Mouse (Mus musculus) lung, postnatal 10 days (tissue): ENCODE results near the gene Zscan18.
"Not testable (repeated sequence)": the region's sequence is repeated elsewhere in the genome, so short reads cannot be mapped to it uniquely, and the experiment has no call there.

Source experiments
- DNase-seq: peaks from one replicate; pipeline ENCODE4 v3.0.0; 2021

Zscan18 gene

DNA sequence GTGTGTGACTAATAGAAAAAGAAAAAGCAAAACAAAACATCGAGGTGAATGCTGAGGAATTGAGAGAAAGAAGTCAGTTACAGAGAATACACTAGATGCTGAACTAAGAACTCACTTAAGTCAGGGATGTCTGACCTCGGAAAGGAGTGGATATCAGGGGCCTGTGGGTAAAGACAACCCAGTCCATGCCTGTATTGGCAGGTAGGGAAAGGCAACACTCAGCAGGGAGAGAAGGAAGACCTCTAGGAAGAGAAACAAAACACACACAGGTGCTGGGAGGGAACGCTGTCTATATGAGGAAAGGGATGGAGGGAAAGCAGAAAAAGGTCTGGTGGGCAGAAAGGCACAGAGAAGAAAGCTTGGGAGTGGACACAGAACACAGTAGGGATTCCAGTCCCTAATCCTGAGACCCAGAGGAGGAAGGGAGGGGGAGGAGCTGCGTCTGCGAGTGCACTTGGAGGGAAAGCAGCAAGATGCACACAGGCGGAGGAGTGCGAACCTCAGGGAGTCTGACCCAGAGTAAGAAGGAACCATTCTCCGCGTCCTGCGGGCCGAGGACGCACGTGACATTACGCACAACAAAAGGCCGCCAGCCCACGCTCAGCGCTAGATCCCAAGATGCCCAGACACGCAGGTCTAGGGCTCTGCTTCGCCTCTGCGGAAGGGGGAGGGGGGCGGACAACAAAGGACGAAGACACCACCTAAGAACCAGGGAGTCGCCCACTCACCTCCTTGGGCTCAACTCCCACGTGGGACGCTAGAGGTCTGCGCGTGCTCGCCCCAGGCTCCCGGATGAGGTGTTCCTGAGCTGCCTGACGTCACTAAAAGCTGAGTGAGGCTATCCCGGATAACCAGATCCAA is at the start of gene Zscan18:
Zscan18 (minus strand) TSS at position 770 of the 861 bp plus-strand sequence.
- DNase-seq, result peak; percentile 78

DNA sequence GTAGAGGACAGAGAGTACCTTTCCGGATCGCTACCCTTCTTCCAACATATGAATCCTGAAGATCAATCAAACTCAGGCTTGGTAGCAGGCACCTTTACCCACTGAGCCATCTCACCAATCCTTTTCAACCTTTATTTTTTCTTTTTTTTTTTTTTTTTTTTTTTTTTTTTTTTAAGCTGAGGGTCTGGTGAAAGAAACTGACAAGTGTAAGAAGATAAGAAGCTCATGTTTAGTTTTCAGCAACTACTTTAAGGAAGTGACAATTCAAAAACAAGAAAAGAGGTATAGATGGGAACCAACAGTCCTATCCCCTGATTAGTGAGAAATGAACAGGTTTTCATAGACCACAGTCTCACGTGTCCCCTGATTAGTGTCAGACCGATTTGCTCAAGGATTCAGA is 32.3 kb upstream of the Zscan18 start:
- no peak for DNase-seq

DNA sequence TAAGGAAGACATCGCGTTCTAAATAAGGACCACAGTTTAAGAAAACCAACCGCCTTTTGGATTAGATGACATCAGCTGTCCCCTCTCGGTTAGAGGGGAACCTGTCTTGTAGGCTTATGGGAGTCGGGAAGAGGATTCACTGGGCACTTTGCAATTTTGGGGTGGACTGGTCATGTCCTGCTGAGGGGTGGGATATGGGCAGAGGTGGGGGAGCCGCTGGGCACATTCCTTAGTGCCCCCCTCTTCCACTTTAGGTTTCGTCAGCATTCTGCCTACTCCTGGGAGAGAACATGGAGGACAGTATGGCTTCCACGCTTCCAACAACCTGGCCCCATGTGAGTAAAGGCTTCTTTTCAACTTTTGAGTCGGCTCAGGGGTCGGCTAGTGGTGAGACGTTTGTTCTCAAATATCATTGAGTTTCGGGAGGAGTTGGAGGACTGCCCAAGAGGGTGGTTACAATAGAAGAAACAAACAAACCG is 31.8 kb upstream of the Zscan18 start:
- peak; percentile 68 for DNase-seq

DNA sequence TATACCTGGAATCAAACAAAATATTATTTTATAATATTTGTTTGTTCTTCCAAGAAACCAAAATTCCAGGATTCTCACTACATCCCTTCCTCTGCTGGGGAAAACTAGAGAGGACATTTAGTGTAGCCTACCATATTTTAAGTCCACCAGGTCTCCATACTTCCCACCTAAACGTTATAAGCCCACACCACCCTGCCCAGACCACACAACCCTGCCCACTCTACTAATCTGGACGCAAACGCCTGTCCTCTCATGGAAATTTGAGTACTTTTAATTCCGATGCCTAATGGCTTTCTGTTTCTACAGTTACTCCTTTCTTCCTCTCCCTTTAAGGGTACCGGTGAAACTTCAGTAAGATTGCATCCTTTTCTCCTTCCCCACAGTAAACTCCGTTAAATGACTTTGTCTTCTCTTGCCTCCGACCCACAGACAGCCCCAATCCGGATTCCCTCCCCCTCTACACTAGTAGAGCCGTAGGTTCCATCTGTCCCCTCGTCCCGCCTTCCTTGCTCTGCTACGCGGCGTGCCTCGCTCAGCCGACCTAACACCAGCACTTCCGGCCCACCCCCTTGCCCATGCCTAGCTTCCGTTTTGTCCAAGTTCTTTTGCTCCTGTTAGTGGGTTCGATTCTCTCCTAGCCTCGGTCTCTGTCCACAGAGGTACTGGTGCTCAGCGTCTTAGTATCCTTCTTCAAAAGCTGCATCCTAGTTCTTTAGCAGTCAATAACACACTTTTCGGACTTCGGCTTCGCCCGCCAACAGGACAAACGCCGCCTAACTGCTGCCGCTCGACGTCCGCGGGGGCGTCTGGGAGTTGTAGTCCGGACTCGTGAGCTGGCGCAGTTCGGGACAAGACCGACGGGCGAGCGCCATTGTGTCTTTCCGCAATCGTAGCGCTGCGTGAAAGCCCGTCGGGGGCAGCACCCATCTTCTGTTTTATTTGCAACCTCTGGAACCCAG is 31.0 kb upstream of the Zscan18 start, which contains the start of gene Zfp110:
Zfp110 (plus strand) TSS at position 600 of the 959 bp plus-strand sequence.
- peak; percentile 93 for DNase-seq

DNA sequence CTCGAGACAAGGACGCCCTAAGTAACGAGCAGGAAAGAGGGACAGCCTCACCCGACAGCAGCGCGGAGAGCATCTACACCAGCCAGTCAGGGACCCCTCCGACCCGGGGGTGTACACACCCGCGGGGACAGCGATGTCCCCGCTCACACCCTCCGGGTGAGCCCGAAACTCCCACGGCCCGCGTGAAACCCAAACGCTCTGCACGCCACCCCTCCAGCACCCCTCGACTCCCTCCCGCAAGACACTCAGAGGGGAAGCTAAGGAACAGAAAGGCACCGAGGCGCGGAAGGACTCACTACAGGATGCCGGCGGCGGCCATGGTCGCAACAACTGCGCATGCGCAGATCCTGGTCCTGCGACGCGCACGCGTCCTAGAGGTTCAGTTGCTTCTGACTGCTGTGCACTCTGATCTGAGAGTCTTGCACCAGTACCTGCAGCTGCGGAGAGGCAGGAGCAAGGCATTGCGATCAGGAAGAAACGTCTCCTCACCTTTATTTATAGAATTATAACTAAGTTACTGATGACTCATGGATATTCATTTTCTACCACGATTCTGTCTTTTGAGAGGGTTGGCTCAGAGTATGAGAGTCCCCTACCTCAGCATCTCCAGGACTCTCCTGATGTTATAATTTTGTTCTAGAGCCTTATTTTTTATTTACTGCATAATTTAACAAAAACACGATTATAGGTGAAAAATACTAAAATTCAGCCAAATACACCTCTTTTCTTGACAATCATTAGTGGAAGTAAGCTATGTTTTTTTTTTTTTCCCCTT is 15.3 kb upstream of the Zscan18 start, which contains the start of gene Zfp329:
Zfp329 (minus strand) TSS at position 338 of the 775 bp plus-strand sequence.
- DNase-seq, result peak; percentile 93

DNA sequence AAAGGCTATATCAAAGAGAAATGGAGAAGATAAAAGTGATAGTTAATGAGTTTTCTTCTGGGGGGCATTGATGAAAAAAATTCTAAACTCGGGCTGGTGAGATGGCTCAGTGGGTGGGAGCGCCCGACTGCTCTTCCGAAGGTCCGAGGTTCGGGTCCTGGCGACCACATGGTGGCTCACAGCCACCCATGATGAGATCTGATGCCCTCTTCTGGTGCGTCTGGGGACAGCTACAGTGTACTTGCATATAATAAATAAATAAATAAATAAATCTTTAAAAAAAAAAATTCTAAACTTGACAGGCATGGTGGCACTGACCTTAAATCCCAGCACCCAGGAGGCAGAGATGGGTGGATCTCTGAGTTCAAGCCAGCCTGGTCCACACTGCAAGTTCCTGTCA is 12.1 kb upstream of the Zscan18 start:
- DNase-seq, result no peak

DNA sequence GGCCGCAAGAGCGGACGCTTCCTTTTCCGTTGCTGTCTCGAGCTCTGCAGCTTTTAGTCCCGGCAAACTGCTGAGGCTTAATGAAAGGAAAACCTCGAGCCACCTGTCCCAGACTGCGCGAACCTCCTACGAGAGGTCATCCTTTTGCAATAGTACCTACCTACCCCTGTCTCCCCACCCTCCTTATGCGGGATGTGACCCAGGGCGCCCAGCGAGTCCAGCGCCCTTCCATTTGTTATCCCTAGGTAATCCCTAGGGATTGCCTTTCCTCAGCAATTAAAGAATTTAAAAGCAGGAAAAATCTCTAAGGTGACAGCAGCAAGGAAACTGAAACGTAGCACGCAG is 264 bp upstream of the Zscan18 start:
- DNase-seq, result no peak

DNA sequence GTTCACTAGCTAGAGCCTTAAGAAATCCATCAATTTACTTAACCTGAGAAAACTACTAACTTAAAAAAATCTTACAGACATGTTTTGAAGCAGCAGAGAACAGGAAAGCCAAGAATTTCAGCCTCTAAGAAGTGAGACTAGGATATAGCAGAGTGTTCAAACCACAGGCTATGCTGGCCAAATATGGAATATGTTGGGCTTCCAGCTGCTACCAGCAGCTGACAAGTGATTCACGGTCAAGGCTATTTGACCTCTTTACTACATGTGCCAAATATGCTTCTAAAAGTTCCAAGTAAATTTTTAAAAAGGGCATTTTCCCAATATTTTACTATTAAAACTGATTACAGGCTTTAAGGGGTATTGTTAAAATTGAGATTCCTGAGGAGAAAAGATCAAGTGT is 3.9 kb downstream of the Zscan18 start:
- no peak for DNase-seq

DNA sequence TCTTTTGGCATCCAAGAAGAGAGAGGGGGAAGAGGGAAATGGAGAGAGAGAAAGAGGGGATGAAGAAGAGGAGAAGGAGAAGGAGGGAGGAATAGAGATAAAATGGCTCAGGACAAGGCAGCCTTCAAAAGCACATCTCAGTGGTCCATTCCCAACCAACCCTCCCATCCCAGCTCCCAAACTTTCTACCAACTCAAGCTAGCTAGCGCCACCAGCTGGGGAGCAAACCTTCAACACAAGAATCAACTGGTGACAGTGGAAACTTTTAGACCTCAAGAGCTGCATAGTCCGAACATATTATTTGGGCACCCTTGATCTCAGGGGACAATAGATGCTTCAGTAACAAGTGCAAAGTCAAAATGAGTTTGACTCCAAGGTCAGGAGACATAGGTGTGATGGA is 5.5 kb downstream of the Zscan18 start:
- DNase-seq, result no peak

DNA sequence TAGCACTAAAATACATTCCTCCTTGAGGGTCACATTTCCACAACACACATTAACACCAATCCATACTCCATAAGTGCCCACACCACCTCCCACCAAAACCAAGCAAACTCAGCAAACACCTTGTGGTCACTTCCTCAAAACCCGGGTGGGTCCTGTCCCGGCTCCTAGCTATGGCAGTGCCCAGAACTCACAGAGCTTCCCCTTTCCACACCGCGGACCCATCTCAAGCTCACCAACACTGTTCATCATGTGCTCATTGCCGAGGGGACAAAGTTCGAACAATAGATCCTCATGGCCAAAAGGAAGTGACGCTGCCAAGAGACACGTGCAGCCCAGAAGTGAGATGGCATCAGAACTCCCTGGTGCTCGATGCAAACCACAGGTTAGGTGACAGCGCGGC is 10.8 kb downstream of the Zscan18 start:
- not testable (repeated sequence) for DNase-seq

DNA sequence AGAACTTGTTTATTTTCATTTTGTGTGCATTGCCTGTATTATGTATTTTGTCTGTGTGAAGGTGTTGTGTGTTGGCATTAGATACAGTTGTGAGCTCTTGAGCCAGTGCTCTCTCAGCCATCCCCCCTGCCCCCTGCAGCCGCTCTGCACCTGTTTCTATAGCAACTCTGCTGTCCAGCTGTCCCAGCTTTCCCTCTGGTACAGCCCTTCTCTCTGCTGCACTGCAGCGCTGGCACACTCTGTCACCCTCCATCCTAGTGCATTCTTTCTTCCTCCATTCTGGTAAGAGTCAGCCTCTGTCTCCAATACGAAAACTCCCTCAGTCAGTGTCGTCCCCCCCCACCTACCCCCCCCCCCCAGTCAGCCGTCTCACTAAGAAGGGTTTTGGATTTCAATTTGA is 15.4 kb downstream of the Zscan18 start:
- DNase-seq, result no peak

DNA sequence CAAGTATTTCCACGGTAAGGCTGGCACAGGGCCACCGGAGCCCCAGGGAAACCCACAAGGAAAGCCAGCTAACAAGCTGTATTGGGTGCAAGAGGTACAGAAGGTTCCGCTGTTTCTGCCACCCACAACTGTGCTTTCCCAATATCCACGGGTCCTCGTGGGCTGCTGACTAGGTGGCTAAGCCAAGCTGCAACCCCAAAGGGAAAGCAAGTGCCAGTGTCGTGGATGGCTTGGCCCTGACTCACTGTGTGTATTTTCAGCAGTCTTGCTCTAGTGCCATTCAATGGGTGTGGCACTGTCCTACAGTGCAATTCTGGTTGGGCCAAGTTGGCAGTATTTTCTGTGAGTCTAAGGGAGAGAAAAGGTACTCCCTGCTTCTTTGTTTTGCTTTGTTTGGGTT is 16.1 kb downstream of the Zscan18 start:
- DNase-seq, result no peak

DNA sequence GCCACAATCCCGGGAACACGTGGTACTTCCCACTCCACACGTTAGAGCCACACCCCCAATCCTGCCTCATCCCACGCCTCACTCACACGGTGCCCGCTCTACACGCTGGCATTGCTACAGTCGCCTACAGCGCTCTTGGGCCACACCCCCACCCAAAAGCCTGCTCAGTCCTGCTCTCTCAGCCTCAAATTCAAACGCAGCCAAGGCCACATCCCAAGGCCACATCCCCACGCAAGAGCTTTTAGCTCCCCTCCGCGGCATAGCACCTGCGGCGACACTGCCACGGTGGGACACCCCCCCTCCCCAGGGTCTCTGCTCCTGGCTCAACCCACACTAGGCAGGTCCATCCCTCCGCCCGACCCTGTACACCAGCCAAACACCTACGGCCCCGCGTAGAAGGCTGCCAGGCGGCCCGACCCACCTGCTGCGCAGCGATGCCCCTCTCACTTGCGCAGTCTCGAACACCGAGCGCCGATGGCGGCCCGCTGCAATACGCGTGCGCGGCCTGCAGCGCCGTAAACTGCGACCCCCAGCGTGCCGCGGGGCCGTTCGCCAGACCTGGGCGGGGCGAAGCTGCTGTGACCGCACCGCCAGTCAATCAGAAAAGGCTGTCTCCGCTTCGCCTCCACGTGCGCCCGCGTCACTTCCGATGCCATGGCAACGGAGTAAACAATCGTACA is 23.1 kb downstream of the Zscan18 start:
- DNase-seq, result peak; percentile 91

DNA sequence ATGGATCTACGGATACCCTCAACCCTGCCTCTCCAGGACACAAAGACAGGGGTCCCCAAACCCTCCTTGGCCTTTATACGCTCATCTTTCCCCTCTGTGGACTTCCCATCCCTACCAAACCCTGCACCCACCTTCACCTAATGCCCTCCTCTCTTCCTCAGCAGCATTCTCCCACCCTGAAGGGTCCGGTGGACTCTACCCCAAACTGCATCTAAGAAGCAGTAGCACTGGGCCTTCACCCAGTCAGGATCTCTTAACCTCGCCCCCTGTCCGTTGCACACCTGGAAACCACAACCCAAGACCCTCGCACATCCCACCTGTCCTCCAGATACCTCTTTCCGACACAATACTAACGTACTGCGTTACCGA is 23.7 kb downstream of the Zscan18 start:
- DNase-seq, result no peak

DNA sequence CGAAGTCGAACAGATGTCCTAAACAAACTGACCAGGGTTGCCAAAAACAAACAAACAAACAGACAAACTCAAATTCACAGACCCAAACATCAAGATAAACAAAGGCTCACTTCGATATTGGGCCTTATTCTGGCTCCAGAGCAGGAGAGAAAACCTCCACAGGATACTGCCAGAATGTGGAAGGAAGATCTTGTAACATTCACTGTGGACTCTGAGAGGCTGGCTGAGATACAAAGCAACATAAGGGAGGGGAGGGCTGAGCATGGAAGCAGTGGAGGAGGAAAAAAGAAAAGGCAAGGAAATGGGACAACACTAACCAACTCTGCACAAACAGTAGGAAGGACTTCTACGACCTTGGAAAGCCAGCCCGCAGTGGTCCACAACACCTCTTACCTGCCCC is 24.3 kb downstream of the Zscan18 start:
- no peak for DNase-seq

DNA sequence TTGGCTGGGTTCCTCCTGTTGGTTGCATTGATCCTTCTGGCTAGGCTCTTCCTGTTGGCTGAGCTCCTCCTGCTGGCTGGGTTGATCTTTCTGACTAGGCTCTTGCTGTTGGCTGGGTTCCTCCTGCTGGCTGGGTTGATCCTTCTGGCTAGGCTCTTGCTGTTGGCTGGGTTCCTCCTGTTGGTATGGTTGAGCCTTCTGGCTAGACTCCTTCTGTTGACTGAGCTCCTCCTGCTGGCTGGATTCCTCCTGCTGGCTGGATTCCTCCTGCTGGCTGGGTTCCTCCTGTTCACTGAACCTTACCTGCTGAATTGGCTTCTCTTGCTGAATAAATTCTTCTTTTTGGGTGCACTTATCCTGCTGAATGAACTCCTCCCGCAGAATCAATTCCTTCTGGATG is 28.8 kb downstream of the Zscan18 start:
- DNase-seq, result no peak

DNA sequence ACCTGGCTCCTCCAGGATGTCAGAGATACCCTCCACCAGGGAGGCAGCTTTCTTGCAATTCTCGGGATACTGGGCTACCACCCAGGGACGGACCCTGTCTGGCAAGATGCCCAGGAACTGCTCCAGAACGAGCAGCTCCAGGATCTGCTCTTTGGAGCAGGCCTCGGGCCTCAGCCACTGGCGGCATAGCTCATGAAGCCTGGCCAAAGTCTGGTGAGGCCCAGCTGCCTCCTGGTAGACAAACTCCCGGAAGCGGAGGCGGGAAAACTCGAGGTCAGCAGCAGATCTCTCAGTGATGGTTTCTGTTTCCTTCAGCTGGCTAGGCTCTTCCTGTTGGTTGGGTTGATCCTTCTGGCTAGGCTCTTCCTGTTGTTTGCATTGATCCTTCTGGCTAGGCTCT is 29.3 kb downstream of the Zscan18 start:
- DNase-seq, result no peak

DNA sequence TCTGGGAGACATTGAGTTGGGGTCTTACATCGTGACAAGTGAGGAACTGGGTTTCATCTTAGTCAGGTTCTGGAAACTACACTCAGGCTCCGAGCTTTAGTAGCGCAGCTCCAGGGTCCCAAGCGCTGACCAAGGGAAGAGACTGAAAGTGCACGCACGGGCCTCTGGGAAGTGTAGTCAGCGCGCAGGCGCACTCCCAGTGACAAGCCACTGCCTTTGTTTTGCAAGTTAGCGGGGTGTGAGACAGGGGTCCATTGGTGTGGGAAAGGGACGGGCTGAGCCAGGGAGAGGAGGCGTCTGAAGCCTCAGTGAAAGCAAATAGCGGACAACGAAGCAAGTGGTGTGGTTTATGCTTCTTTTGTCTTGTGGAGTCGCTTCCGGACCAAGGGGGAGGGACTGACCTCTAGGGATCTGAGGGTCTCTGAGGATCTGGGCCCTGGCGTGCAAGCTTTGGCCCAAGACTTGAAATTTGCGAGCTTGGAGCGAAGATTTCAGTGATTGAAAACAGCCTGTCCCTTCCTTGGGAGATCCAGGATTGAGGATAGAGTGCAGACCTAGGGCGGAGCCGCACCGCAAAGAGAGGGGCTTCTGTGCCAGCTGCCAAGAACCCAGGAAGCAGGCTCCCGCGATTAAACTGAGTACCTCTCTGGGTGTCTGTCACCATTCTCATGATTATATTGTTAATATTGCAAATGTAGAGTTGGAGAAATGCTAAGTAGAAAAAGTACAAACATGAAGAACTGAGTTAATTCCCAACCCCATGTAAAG is 53.8 kb downstream of the Zscan18 start:
- DNase-seq, result no peak

DNA sequence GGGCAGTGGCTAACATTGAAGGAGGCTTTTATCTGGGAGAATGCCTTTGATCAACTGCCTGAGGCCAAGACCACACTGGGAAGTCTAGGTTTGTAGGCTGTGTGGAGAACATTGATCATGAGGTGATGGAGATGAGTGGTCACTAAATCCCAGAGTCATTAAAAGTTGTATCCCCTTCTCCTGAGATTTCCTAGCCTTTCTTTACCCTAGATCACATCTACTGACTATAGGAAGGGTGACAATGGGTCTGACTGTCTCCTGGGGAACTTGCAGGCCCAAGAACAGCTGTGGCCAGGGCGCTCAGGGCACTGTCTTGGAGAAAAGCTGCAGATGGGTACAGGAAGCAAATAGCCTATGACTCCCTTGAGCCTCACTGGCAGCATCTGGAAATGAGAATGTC is 68.5 kb downstream of the Zscan18 start, which contains the start of gene Vmn2r56:
Vmn2r56 (minus strand) TSS at position 101 of the 400 bp plus-strand sequence.
- DNase-seq, result no peak
